Mouse (Mus musculus) natural killer cell, adult 2 months (primary cell): ENCODE measurements around the gene Pla2g4c.

Experiments used
- DNase-seq, 2 experiments: peaks; one replicate each; pipeline ENCODE4 v3.0.0; 2022; ENCODE audit warnings: low spot score in 2 of 2

The Pla2g4c gene

GRCm38 (mm10) chr7:13355943-13356342 is 31.5 kb downstream of the Pla2g4c start:
- DNase-seq, result no peak

GRCm38 (mm10) chr7:13380588-13380987 is 56.1 kb downstream of the Pla2g4c start:
- DNase-seq, result no peak

- DNase-seq, result no peak
These were observed 73.4 kb downstream of the Pla2g4c start, which contains the start of gene Cabp5 for GRCm38 (mm10) chr7:13397832-13398231. Cabp5 (plus strand) TSS chr7:13398132.
